Mouse (Mus musculus) gonadal fat pad, adult 2 months (tissue): Measurements from ENCODE around the gene Synpr. TPM values are rescaled to one million over a fixed set of nuclear protein-coding genes. Genes with fewer than 3 reads are reported as not detected.

Experiments used
- DNase-seq: peaks from one replicate; pipeline ENCODE4 v3.0.0-alpha.2; 2012; ENCODE audit warnings: low read depth
- polyA plus RNA-seq: library from polyadenylated mRNA; depleted of rRNA; stranded (reverse); fragments of >200 nt; gene quantifications from 2 replicates; pipeline ENCODE4 v1.2.3, GENCODE M21; 2012

Gene Synpr
- polyA plus RNA-seq, 1 experiment: 0.45 TPM

GRCm38 (mm10) chr14:13551209-13551608, 266.6 kb downstream of the Synpr start:
- DNase-seq: peak; percentile 1

- no peak for DNase-seq
Measured at GRCm38 (mm10) chr14:13553616-13554370, 269.2 kb downstream of the Synpr start.

GRCm38 (mm10) chr14:13554631-13555030, 270.1 kb downstream of the Synpr start:
- no peak for DNase-seq

GRCm38 (mm10) chr14:13558117-13558516, 273.5 kb downstream of the Synpr start:
- DNase-seq: no peak

GRCm38 (mm10) chr14:13567250-13567649, 282.7 kb downstream of the Synpr start:
- no peak for DNase-seq

GRCm38 (mm10) chr14:13567996-13568395, 283.4 kb downstream of the Synpr start:
- no peak for DNase-seq

GRCm38 (mm10) chr14:13571941-13572340, 287.4 kb downstream of the Synpr start:
- DNase-seq: no peak

- no peak for DNase-seq
Measured at GRCm38 (mm10) chr14:13572530-13572929, 287.9 kb downstream of the Synpr start.

- no peak for DNase-seq
Measured at GRCm38 (mm10) chr14:13578101-13578500, 293.5 kb downstream of the Synpr start.

GRCm38 (mm10) chr14:13578744-13579143, 294.2 kb downstream of the Synpr start:
- no peak for DNase-seq

GRCm38 (mm10) chr14:13593321-13593940, 308.9 kb downstream of the Synpr start:
- DNase-seq: no peak

- no peak for DNase-seq
Measured at GRCm38 (mm10) chr14:13596251-13596650, 311.7 kb downstream of the Synpr start.

GRCm38 (mm10) chr14:13597204-13597603, 312.6 kb downstream of the Synpr start:
- no peak for DNase-seq

- no peak for DNase-seq
Measured at GRCm38 (mm10) chr14:13620531-13620930, 336.0 kb downstream of the Synpr start.

- DNase-seq: no peak
Measured at GRCm38 (mm10) chr14:13649865-13650264, 365.3 kb downstream of the Synpr start.

- DNase-seq: no peak
Measured at GRCm38 (mm10) chr14:13651039-13651438, 366.5 kb downstream of the Synpr start.

GRCm38 (mm10) chr14:13651541-13652298, 367.1 kb downstream of the Synpr start:
- DNase-seq: peak; percentile 10
